In genomic region chr7:95689161-95689833, GRCm38 (mm10) we compare ENCODE assay signal across 11 mouse cellular contexts.
DNase-seq lines count a peak whose midpoint lies in the region; ATAC-seq and TF ChIP-seq lines count a peak whose summit lies in the region.
"Had no signal": no experiment of that assay in that cellular context is flagged by ENCODE, and none has a peak within 500 bp of the region (broad histone marks: within the 10 kb centered on the region; RNA-seq: fewer than 3 reads in every experiment).

No protein-coding gene starts in this region.

- H3K27ac ChIP-seq in heart, postnatal 0 days (ENCODE audit: low read depth), result no peak overlapping the region
- peak overlapping the region; percentile 69 for H3K27ac ChIP-seq in embryonic facial prominence, embryonic 10.5 days (replicated peaks)
- H3K27ac ChIP-seq in hindbrain, embryonic 16.5 days (ENCODE audit: low read depth, low read length), result no peak overlapping the region
- H3K27ac ChIP-seq: liver, embryonic 13.5 days had no signal

- peak overlapping the region; percentile 14 for H3K4me3 ChIP-seq in heart, postnatal 0 days (ENCODE audit: low read depth, low read length)
- peak overlapping the region; percentile 49 for H3K4me3 ChIP-seq in embryonic facial prominence, embryonic 10.5 days
- peak overlapping the region; percentile 27 for H3K4me3 ChIP-seq in hindbrain, embryonic 16.5 days (ENCODE audit: low read length)
- peak overlapping the region; percentile 8 for H3K4me3 ChIP-seq in myocyte
- H3K4me3 ChIP-seq: liver, embryonic 13.5 days had no signal

- 43% methylated on average over 7 of the region's 7 CpGs for WGBS in heart, postnatal 0 days
- WGBS in embryonic facial prominence, embryonic 10.5 days, result 31% methylated on average over 7 of the region's 7 CpGs
- WGBS in hindbrain, embryonic 16.5 days, result 13% methylated on average over 7 of the region's 7 CpGs

- no peak for ATAC-seq in heart, postnatal 0 days (ENCODE audit: insufficient read depth, low read depth)
- 0 out of 2 replicates have a peak, but pooled peaks have one; percentile 34 for ATAC-seq in hindbrain, embryonic 16.5 days
- ATAC-seq in frontal cortex, adult (ENCODE audit: low TSS enrichment), result no peak
- ATAC-seq: CD4-positive, CD25-positive, alpha-beta regulatory T cell, adult 4 months had no signal

- no peak for DNase-seq in heart, postnatal 0 days (ENCODE audit: low spot score)
- DNase-seq in heart, adult 8-10 months (ENCODE audit: low spot score), result no peak
- DNase-seq in embryonic facial prominence, embryonic 10.5 days (ENCODE audit: low spot score), result peak; percentile 10
- DNase-seq in frontal cortex, postnatal 25 days (ENCODE audit: low spot score in 2 of 2), result no peak
- no peak for DNase-seq in layer of hippocampus, postnatal 10 days (ENCODE audit: low spot score in 2 of 2)
- DNase-seq: liver, embryonic 13.5 days; right cerebral cortex, adult 18-20 months had no signal

- peak overlapping the region; percentile 39 for H3K4me2 ChIP-seq in heart, postnatal 0 days (ENCODE audit: low read depth, low read length)
- H3K4me2 ChIP-seq in hindbrain, embryonic 16.5 days (ENCODE audit: low read length), result peak overlapping the region; percentile 58
- peak overlapping the region; percentile 68 for H3K4me2 ChIP-seq in myocyte (ENCODE audit: low read depth)
- H3K4me2 ChIP-seq: liver, embryonic 13.5 days had no signal

- no peak overlapping the region for H3K9ac ChIP-seq in heart, postnatal 0 days (replicated peaks; ENCODE audit: low read depth, low read length)
- no peak overlapping the region for H3K9ac ChIP-seq in hindbrain, embryonic 16.5 days (ENCODE audit: low read depth, low read length)
- H3K9ac ChIP-seq: liver, embryonic 13.5 days had no signal

- no peaks in the 10 kb centered on the region for H3K9me3 ChIP-seq in heart, postnatal 0 days (replicated peaks; ENCODE audit: control insufficient read depth, low read length)
- H3K9me3 ChIP-seq in embryonic facial prominence, embryonic 10.5 days, result no peaks in the 10 kb centered on the region
- no peaks in the 10 kb centered on the region for H3K9me3 ChIP-seq in hindbrain, embryonic 16.5 days (ENCODE audit: control insufficient read depth, low read length)
- H3K9me3 ChIP-seq: liver, embryonic 13.5 days had no signal

- no peak for TF ChIP-seq POLR2A in myocyte (IDR thresholded peaks at IDR 0.05; ENCODE audit: insufficient read length, low read depth)

- H3K4me1 ChIP-seq in heart, postnatal 0 days (ENCODE audit: control insufficient read depth, insufficient read depth), result no peaks in the 10 kb centered on the region
- H3K4me1 ChIP-seq in embryonic facial prominence, embryonic 10.5 days, result peaks cover 30% of the 10 kb centered on the region
- H3K4me1 ChIP-seq in hindbrain, embryonic 16.5 days (ENCODE audit: control insufficient read depth, insufficient read depth, low read depth, low read length), result no peaks in the 10 kb centered on the region; the same call in 1 of the 2 replicates
- H3K4me1 ChIP-seq: liver, embryonic 13.5 days had no signal

- no peaks in the 10 kb centered on the region for H3K36me3 ChIP-seq in heart, postnatal 0 days (replicated peaks; ENCODE audit: control insufficient read depth, insufficient read depth, low read length)
- no peaks in the 10 kb centered on the region for H3K36me3 ChIP-seq in embryonic facial prominence, embryonic 10.5 days (replicated peaks)
- H3K36me3 ChIP-seq in hindbrain, embryonic 16.5 days (ENCODE audit: control insufficient read depth, insufficient read depth, low read length), result no peaks in the 10 kb centered on the region
- no peaks in the 10 kb centered on the region for H3K36me3 ChIP-seq in myocyte (ENCODE audit: control insufficient read depth, insufficient read depth)
- H3K36me3 ChIP-seq: liver, embryonic 13.5 days had no signal

- H3ac ChIP-seq in myocyte (ENCODE audit: control insufficient read depth, insufficient read length), result no peak overlapping the region

- TF ChIP-seq EP300 in heart, postnatal 0 days (IDR thresholded peaks at IDR 0.05; ENCODE audit: low read depth), result no peak

- no peaks in the 10 kb centered on the region for H3K27me3 ChIP-seq in heart, postnatal 0 days (ENCODE audit: control insufficient read depth, insufficient read depth, low read length)
- H3K27me3 ChIP-seq in embryonic facial prominence, embryonic 10.5 days (replicated peaks; ENCODE audit: low read depth, poor library complexity, severe bottlenecking), result peaks cover 19% of the 10 kb centered on the region
- H3K27me3 ChIP-seq in hindbrain, embryonic 16.5 days (replicated peaks; ENCODE audit: control insufficient read depth, insufficient read depth, low read length), result no peaks in the 10 kb centered on the region
- H3K27me3 ChIP-seq in myocyte (ENCODE audit: control insufficient read depth, insufficient read depth, insufficient read length), result no peaks in the 10 kb centered on the region
- H3K27me3 ChIP-seq: liver, embryonic 13.5 days had no signal

- no peak for TF ChIP-seq CTCF in heart, postnatal 0 days (IDR thresholded peaks at IDR 0.05; ENCODE audit: low read depth)

- H3K79me2 ChIP-seq in myocyte (ENCODE audit: control insufficient read depth, insufficient read depth), result no peaks in the 10 kb centered on the region

TF ChIP-seq in myocyte, 11 proteins besides CTCF, POLR2A, EP300 and RAD21:
- no peak for TF ChIP-seq CEBPB (IDR thresholded peaks at IDR 0.05; ENCODE audit: insufficient read depth, poor library complexity, severe bottlenecking)
- no peak for TF ChIP-seq MYOD1 (IDR thresholded peaks at IDR 0.05; ENCODE audit: control insufficient read depth in 1 of 3, insufficient read length in 2 of 3, low read depth in 2 of 3)
TF ChIP-seq in myocyte: peak in this region for 0.
